8 mouse cellular contexts compared by ENCODE assay signal in genomic region chr10:117436875-117437715, GRCm38 (mm10). TPM values are rescaled to one million over a fixed set of nuclear protein-coding genes. Genes with fewer than 3 reads are reported as not detected.
DNase-seq lines count a peak whose midpoint lies in the region; ATAC-seq and TF ChIP-seq lines count a peak whose summit lies in the region.

No protein-coding gene starts in this region.

- no peaks in the 10 kb centered on the region for H3K36me3 ChIP-seq in forebrain, embryonic 12.5 days (replicated peaks)
- H3K36me3 ChIP-seq in forebrain, embryonic 15.5 days, result no peaks in the 10 kb centered on the region
- no peaks in the 10 kb centered on the region for H3K36me3 ChIP-seq in kidney, embryonic 16.5 days (ENCODE audit: insufficient read depth, low read length)
- H3K36me3 ChIP-seq in lung, postnatal 0 days (ENCODE audit: insufficient read depth, low read length), result no peaks in the 10 kb centered on the region
- no peaks in the 10 kb centered on the region for H3K36me3 ChIP-seq in stomach, postnatal 0 days (ENCODE audit: control insufficient read depth, insufficient read depth, low read length)

- TF ChIP-seq CTCF in lung, postnatal 0 days (IDR thresholded peaks at IDR 0.05), result peak; percentile 74
- peak; percentile 74 for TF ChIP-seq CTCF in stomach, postnatal 0 days (IDR thresholded peaks at IDR 0.05; ENCODE audit: low read depth)

- no peak overlapping the region for H3K4me3 ChIP-seq in forebrain, embryonic 12.5 days (replicated peaks)
- no peak overlapping the region for H3K4me3 ChIP-seq in forebrain, embryonic 15.5 days
- H3K4me3 ChIP-seq in kidney, embryonic 16.5 days (ENCODE audit: low read length), result 0 out of 2 replicates have a peak overlapping the region, but pooled peaks have one; percentile 9
- H3K4me3 ChIP-seq in lung, postnatal 0 days (ENCODE audit: low read depth, low read length), result no peak overlapping the region
- no peak overlapping the region for H3K4me3 ChIP-seq in stomach, postnatal 0 days (ENCODE audit: low read depth, low read length)

- H3K9me3 ChIP-seq in forebrain, embryonic 12.5 days, result no peaks in the 10 kb centered on the region
- H3K9me3 ChIP-seq in forebrain, embryonic 15.5 days, result no peaks in the 10 kb centered on the region
- H3K9me3 ChIP-seq in kidney, embryonic 16.5 days (ENCODE audit: low read length), result no peaks in the 10 kb centered on the region
- H3K9me3 ChIP-seq in lung, postnatal 0 days (ENCODE audit: low read length), result no peaks in the 10 kb centered on the region
- no peaks in the 10 kb centered on the region for H3K9me3 ChIP-seq in stomach, postnatal 0 days (ENCODE audit: control insufficient read depth, low read length)

- peak; percentile 77 to 79 for DNase-seq in B cell, adult 2 months
- peak; percentile 78 for DNase-seq in brain, adult 2 months (ENCODE audit: low read depth, low spot score)
- peak; percentile 67 for DNase-seq in forelimb bud, embryonic 11.5 days (ENCODE audit: low read depth, low spot score)
- peak; percentile 64 for DNase-seq in lung, postnatal 0 days (ENCODE audit: low spot score)
- peak; percentile 53 for DNase-seq in stomach, postnatal 0 days (ENCODE audit: low spot score)

- no peak overlapping the region for H3K9ac ChIP-seq in forebrain, embryonic 12.5 days
- no peak overlapping the region for H3K9ac ChIP-seq in forebrain, embryonic 15.5 days (replicated peaks)
- H3K9ac ChIP-seq in kidney, embryonic 16.5 days (replicated peaks; ENCODE audit: low read length), result peak overlapping the region; percentile 25; the same call in 1 of the 2 replicates
- H3K9ac ChIP-seq in lung, postnatal 0 days (replicated peaks; ENCODE audit: low read depth), result no peak overlapping the region
- peak overlapping the region; percentile 8; the same call in 1 of the 2 replicates for H3K9ac ChIP-seq in stomach, postnatal 0 days (ENCODE audit: low read length)

- H3K27ac ChIP-seq in forebrain, embryonic 12.5 days, result no peak overlapping the region
- H3K27ac ChIP-seq in forebrain, embryonic 15.5 days (replicated peaks), result no peak overlapping the region
- no peak overlapping the region for H3K27ac ChIP-seq in kidney, embryonic 16.5 days (ENCODE audit: low read length)
- no peak overlapping the region for H3K27ac ChIP-seq in lung, postnatal 0 days (ENCODE audit: low read length)
- no peak overlapping the region for H3K27ac ChIP-seq in stomach, postnatal 0 days (replicated peaks)

- no peak for ATAC-seq in forebrain, embryonic 12.5 days (ENCODE audit: low FRiP score)
- ATAC-seq in forebrain, embryonic 15.5 days (replicated peaks), result no peak
- no peak for ATAC-seq in kidney, embryonic 16.5 days (ENCODE audit: low FRiP score, low TSS enrichment)
- no peak for ATAC-seq in lung, postnatal 0 days
- no peak for ATAC-seq in stomach, postnatal 0 days (ENCODE audit: low FRiP score, low TSS enrichment)

- H3K4me1 ChIP-seq in forebrain, embryonic 12.5 days, result peaks cover 20% of the 10 kb centered on the region
- peaks cover 25% of the 10 kb centered on the region for H3K4me1 ChIP-seq in forebrain, embryonic 15.5 days
- peaks cover 16% of the 10 kb centered on the region for H3K4me1 ChIP-seq in kidney, embryonic 16.5 days (ENCODE audit: insufficient read depth, low read length)
- H3K4me1 ChIP-seq in lung, postnatal 0 days (ENCODE audit: insufficient read depth, low read depth, low read length), result no peaks in the 10 kb centered on the region
- 0 out of 2 replicates have a peak, but pooled peaks cover 2% of the 10 kb centered on the region for H3K4me1 ChIP-seq in stomach, postnatal 0 days (replicated peaks; ENCODE audit: control insufficient read depth, insufficient read depth)

- peak overlapping the region; percentile 21; the same call in 1 of the 2 replicates for H3K4me2 ChIP-seq in forebrain, embryonic 12.5 days
- no peak overlapping the region for H3K4me2 ChIP-seq in forebrain, embryonic 15.5 days (replicated peaks)
- peak overlapping the region; percentile 43; the same call in 1 of the 2 replicates for H3K4me2 ChIP-seq in kidney, embryonic 16.5 days (replicated peaks; ENCODE audit: low read depth, low read length)
- peak overlapping the region; percentile 32 for H3K4me2 ChIP-seq in lung, postnatal 0 days (replicated peaks; ENCODE audit: low read depth, low read length)
- H3K4me2 ChIP-seq in stomach, postnatal 0 days (replicated peaks; ENCODE audit: low read depth), result no peak overlapping the region; the same call in 1 of the 2 replicates

- 47% methylated on average over 27 of the region's 27 CpGs for WGBS in forebrain, embryonic 12.5 days
- WGBS in forebrain, embryonic 15.5 days, result 45% methylated on average over 27 of the region's 27 CpGs
- WGBS in kidney, embryonic 16.5 days, result 34% methylated on average over 27 of the region's 27 CpGs
- WGBS in lung, postnatal 0 days, result 36% methylated on average over 27 of the region's 27 CpGs
- 45% methylated on average over 27 of the region's 27 CpGs for WGBS in stomach, postnatal 0 days

- no peak for TF ChIP-seq EP300 in lung, postnatal 0 days (IDR thresholded peaks at IDR 0.05)
- no peak for TF ChIP-seq EP300 in stomach, postnatal 0 days (optimal IDR thresholded peaks at IDR 0.05)

- peaks cover 20% of the 10 kb centered on the region for H3K27me3 ChIP-seq in forebrain, embryonic 12.5 days
- H3K27me3 ChIP-seq in forebrain, embryonic 15.5 days, result no peaks in the 10 kb centered on the region
- H3K27me3 ChIP-seq in kidney, embryonic 16.5 days (ENCODE audit: insufficient read depth, low read length), result no peaks in the 10 kb centered on the region
- H3K27me3 ChIP-seq in lung, postnatal 0 days (replicated peaks; ENCODE audit: insufficient read depth, low read length), result no peaks in the 10 kb centered on the region
- no peaks in the 10 kb centered on the region for H3K27me3 ChIP-seq in stomach, postnatal 0 days (ENCODE audit: control insufficient read depth, insufficient read depth, low read length)

RNA-seq across cellular contexts. Expression of gene Cpsf6, which starts 57.3 kb away (rescaled TPM):
- polyA plus RNA-seq in forebrain, embryonic 12.5 days (2016; fragmentation: Nextera tagmentation; extraction: Ambion mirVana), result 301 and 313 TPM in 2 replicates
- 201 and 205 TPM in 2 replicates for polyA plus RNA-seq in forebrain, embryonic 15.5 days (2015; fragmentation: Nextera tagmentation; extraction: Ambion mirVana)
- 151 and 171 TPM in 2 replicates for polyA plus RNA-seq in kidney, embryonic 16.5 days (2015; fragmentation: Nextera tagmentation; extraction: Ambion mirVana)
- polyA plus RNA-seq in lung, postnatal 0 days (2015; fragmentation: Nextera tagmentation; extraction: Ambion mirVana), result 61.0 and 67.6 TPM in 2 replicates
- polyA plus RNA-seq in stomach, postnatal 0 days (2015; fragmentation: Nextera tagmentation; extraction: Ambion mirVana), result 52.5 and 53.6 TPM in 2 replicates

Comparison
In these comparisons a context has a peak if more than half of its experiments do, and no peak if none do; other contexts are left out.
1. H3K4me2 ChIP-seq: peak in forebrain, embryonic 12.5 days (single experiment), kidney, embryonic 16.5 days (single experiment) and lung, postnatal 0 days (single experiment); none in forebrain, embryonic 15.5 days (single experiment) and stomach, postnatal 0 days (single experiment).
2. H3K9ac ChIP-seq: peak in kidney, embryonic 16.5 days (single experiment) and stomach, postnatal 0 days (single experiment); none in forebrain, embryonic 12.5 days (single experiment), forebrain, embryonic 15.5 days (single experiment) and lung, postnatal 0 days (single experiment).
3. Peak in every context shown above with its lines, with median percentiles within 50 percentile points of each other: DNase-seq.